In genomic region chr11:63533555-63534200, GRCm38 (mm10) we compare ENCODE assay signal across 25 mouse cellular contexts.
DNase-seq lines count a peak whose midpoint lies in the region; ATAC-seq lines count a peak whose summit lies in the region.
"Had no signal": no experiment of that assay in that cellular context is flagged by ENCODE, and none has a peak within 500 bp of the region (broad histone marks: within the 10 kb centered on the region; RNA-seq: fewer than 3 reads in every experiment).

No protein-coding gene starts in this region.

- WGBS in embryonic facial prominence, embryonic 14.5 days, result 55% methylated on average over 4 of the region's 4 CpGs
- 31% methylated on average over 4 of the region's 4 CpGs for WGBS in embryonic facial prominence, embryonic 10.5 days
- WGBS in midbrain, embryonic 11.5 days, result 27% methylated on average over 4 of the region's 4 CpGs
- 27% methylated on average over 4 of the region's 4 CpGs for WGBS in midbrain, embryonic 16.5 days
- WGBS in midbrain, embryonic 12.5 days, result 20% methylated on average over 4 of the region's 4 CpGs

- no peaks in the 10 kb centered on the region for H3K36me3 ChIP-seq in embryonic facial prominence, embryonic 14.5 days (ENCODE audit: control insufficient read depth, insufficient read depth, low read length)
- H3K36me3 ChIP-seq in embryonic facial prominence, embryonic 10.5 days (replicated peaks), result no peaks in the 10 kb centered on the region
- no peaks in the 10 kb centered on the region for H3K36me3 ChIP-seq in midbrain, embryonic 11.5 days (ENCODE audit: control insufficient read depth, insufficient read depth, low read length)
- H3K36me3 ChIP-seq in midbrain, embryonic 16.5 days (ENCODE audit: control insufficient read depth, insufficient read depth, low read length), result no peaks in the 10 kb centered on the region
- no peaks in the 10 kb centered on the region for H3K36me3 ChIP-seq in midbrain, embryonic 12.5 days
- H3K36me3 ChIP-seq: G1E; liver, embryonic 13.5 days; lung, embryonic 15.5 days; neural tube, embryonic 12.5 days; stomach, embryonic 15.5 days had no signal

- ATAC-seq in embryonic facial prominence, embryonic 14.5 days (ENCODE audit: low read depth), result peak; percentile 70; the same call in 1 of the 2 replicates
- ATAC-seq in midbrain, embryonic 11.5 days (ENCODE audit: low FRiP score), result peak; percentile 86
- no peak for ATAC-seq in midbrain, embryonic 16.5 days
- peak; percentile 69 for ATAC-seq in midbrain, embryonic 12.5 days (ENCODE audit: low FRiP score, low read depth)
- ATAC-seq: Patski had no signal

- no peaks in the 10 kb centered on the region for H3K27me3 ChIP-seq in embryonic facial prominence, embryonic 14.5 days (replicated peaks; ENCODE audit: control insufficient read depth, insufficient read depth, low read length)
- H3K27me3 ChIP-seq in embryonic facial prominence, embryonic 10.5 days (replicated peaks; ENCODE audit: low read depth, poor library complexity, severe bottlenecking), result peaks cover 3% of the 10 kb centered on the region; the same call in 1 of the 2 replicates
- H3K27me3 ChIP-seq in midbrain, embryonic 11.5 days (ENCODE audit: control insufficient read depth, insufficient read depth, low read length), result no peaks in the 10 kb centered on the region
- no peaks in the 10 kb centered on the region for H3K27me3 ChIP-seq in midbrain, embryonic 16.5 days (ENCODE audit: control insufficient read depth, insufficient read depth, low read depth, low read length)
- H3K27me3 ChIP-seq in midbrain, embryonic 12.5 days, result no peaks in the 10 kb centered on the region
- H3K27me3 ChIP-seq: liver, embryonic 13.5 days; lung, embryonic 15.5 days; megakaryocyte, embryonic 14.5 days; neural tube, embryonic 12.5 days; stomach, embryonic 15.5 days had no signal

- H3K4me3 ChIP-seq in embryonic facial prominence, embryonic 14.5 days (ENCODE audit: low read depth, low read length), result no peak overlapping the region
- H3K4me3 ChIP-seq in embryonic facial prominence, embryonic 10.5 days, result no peak overlapping the region
- H3K4me3 ChIP-seq in midbrain, embryonic 11.5 days (ENCODE audit: low read depth, low read length), result no peak overlapping the region
- H3K4me3 ChIP-seq in midbrain, embryonic 16.5 days (ENCODE audit: low read depth, low read length), result no peak overlapping the region
- H3K4me3 ChIP-seq in midbrain, embryonic 12.5 days, result no peak overlapping the region
- H3K4me3 ChIP-seq: heart, adult 2 months; liver, embryonic 13.5 days; lung, embryonic 15.5 days; megakaryocyte, embryonic 14.5 days; neural tube, embryonic 12.5 days; stomach, embryonic 15.5 days had no signal

- no peak for DNase-seq in embryonic facial prominence, embryonic 14.5 days (ENCODE audit: low spot score)
- no peak for DNase-seq in embryonic facial prominence, embryonic 10.5 days (ENCODE audit: low spot score)
- peak; percentile 89 for DNase-seq in midbrain, embryonic 11.5 days (ENCODE audit: low spot score, missing footprints)
- no peak for DNase-seq in left cerebral cortex, postnatal 25 days (ENCODE audit: low spot score in 2 of 2)
- DNase-seq in right cerebral cortex, postnatal 4 days, result no peak
- DNase-seq in cerebellum, adult 11-12 months, result no peak
- DNase-seq: adrenal gland, postnatal 10 days; cerebellum, adult 9-10 months; gastrocnemius, postnatal 25 days; heart, adult 2 months; heart, postnatal 4 days; kidney, adult 11 months; layer of hippocampus, adult 9-11 months; liver, embryonic 13.5 days; lung, postnatal 36 days; thymus, adult 2 months; thymus, postnatal 4 days had no signal

- no peak overlapping the region for H3K9ac ChIP-seq in embryonic facial prominence, embryonic 14.5 days (ENCODE audit: low read depth, low read length)
- H3K9ac ChIP-seq in midbrain, embryonic 11.5 days (ENCODE audit: low read length), result no peak overlapping the region
- H3K9ac ChIP-seq in midbrain, embryonic 16.5 days (ENCODE audit: low read depth, low read length), result no peak overlapping the region
- no peak overlapping the region for H3K9ac ChIP-seq in midbrain, embryonic 12.5 days (replicated peaks)
- H3K9ac ChIP-seq: liver, embryonic 13.5 days; lung, embryonic 15.5 days; neural tube, embryonic 12.5 days; stomach, embryonic 15.5 days had no signal

- no peaks in the 10 kb centered on the region for H3K4me1 ChIP-seq in embryonic facial prominence, embryonic 14.5 days (ENCODE audit: control insufficient read depth, insufficient read depth, low read length)
- peaks cover 8% of the 10 kb centered on the region; the same call in 1 of the 2 replicates for H3K4me1 ChIP-seq in embryonic facial prominence, embryonic 10.5 days
- H3K4me1 ChIP-seq in midbrain, embryonic 11.5 days (ENCODE audit: control insufficient read depth, insufficient read depth, low read length), result peaks cover 12% of the 10 kb centered on the region
- no peaks in the 10 kb centered on the region for H3K4me1 ChIP-seq in midbrain, embryonic 16.5 days (ENCODE audit: control insufficient read depth, insufficient read depth, low read length)
- peaks cover 16% of the 10 kb centered on the region for H3K4me1 ChIP-seq in midbrain, embryonic 12.5 days
- H3K4me1 ChIP-seq: liver, embryonic 13.5 days; lung, embryonic 15.5 days; megakaryocyte, embryonic 14.5 days; stomach, embryonic 15.5 days had no signal

- no peak overlapping the region for H3K4me2 ChIP-seq in embryonic facial prominence, embryonic 14.5 days (ENCODE audit: low read depth, low read length)
- H3K4me2 ChIP-seq in midbrain, embryonic 11.5 days, result no peak overlapping the region
- no peak overlapping the region for H3K4me2 ChIP-seq in midbrain, embryonic 16.5 days (ENCODE audit: low read length)
- no peak overlapping the region for H3K4me2 ChIP-seq in midbrain, embryonic 12.5 days (replicated peaks)
- H3K4me2 ChIP-seq: liver, embryonic 13.5 days; lung, embryonic 15.5 days; neural tube, embryonic 12.5 days; stomach, embryonic 15.5 days had no signal

- H3K9me3 ChIP-seq in embryonic facial prominence, embryonic 14.5 days (ENCODE audit: control insufficient read depth, low read length), result no peaks in the 10 kb centered on the region
- H3K9me3 ChIP-seq in embryonic facial prominence, embryonic 10.5 days, result no peaks in the 10 kb centered on the region
- no peaks in the 10 kb centered on the region for H3K9me3 ChIP-seq in midbrain, embryonic 11.5 days (ENCODE audit: control insufficient read depth, low read length)
- no peaks in the 10 kb centered on the region for H3K9me3 ChIP-seq in midbrain, embryonic 16.5 days (replicated peaks; ENCODE audit: control insufficient read depth, low read length, poor library complexity, severe bottlenecking)
- no peaks in the 10 kb centered on the region for H3K9me3 ChIP-seq in midbrain, embryonic 12.5 days
- H3K9me3 ChIP-seq: liver, embryonic 13.5 days; lung, embryonic 15.5 days; neural tube, embryonic 12.5 days; stomach, embryonic 15.5 days had no signal

- intact Hi-C loops in left cerebral cortex, postnatal 25 days (cut with DNase I), result no loop called here

- H3K27ac ChIP-seq in embryonic facial prominence, embryonic 14.5 days (replicated peaks; ENCODE audit: low read depth, low read length), result no peak overlapping the region
- no peak overlapping the region for H3K27ac ChIP-seq in embryonic facial prominence, embryonic 10.5 days (replicated peaks)
- peak overlapping the region; percentile 41; the same call in 1 of the 2 replicates for H3K27ac ChIP-seq in midbrain, embryonic 11.5 days (ENCODE audit: low read depth, low read length)
- no peak overlapping the region for H3K27ac ChIP-seq in midbrain, embryonic 16.5 days (ENCODE audit: low read length)
- 0 out of 2 replicates have a peak overlapping the region, but pooled peaks have one; percentile 43 for H3K27ac ChIP-seq in midbrain, embryonic 12.5 days (replicated peaks)
- H3K27ac ChIP-seq: heart, adult 2 months; liver, embryonic 13.5 days; lung, embryonic 15.5 days; neural tube, embryonic 12.5 days; stomach, embryonic 15.5 days had no signal

Comparison
In these comparisons a context has a peak if more than half of its experiments do, and no peak if none do; other contexts are left out.
1. H3K27ac ChIP-seq: peak in midbrain, embryonic 11.5 days (single experiment) and midbrain, embryonic 12.5 days (single experiment); none in embryonic facial prominence, embryonic 14.5 days (single experiment), embryonic facial prominence, embryonic 10.5 days (single experiment) and midbrain, embryonic 16.5 days (single experiment).